Mouse (Mus musculus) heart, postnatal 14 days (tissue): ENCODE data around the gene Cog6. TPM values are rescaled to one million over a fixed set of nuclear protein-coding genes. Genes with fewer than 3 reads are reported as not detected.

Source experiments
- DNase-seq, 2 experiments: peaks; one replicate each; pipeline ENCODE4 v3.0.0; 2021 to 2022
- intact Hi-C: fragments of 180-260 bp; cut with DNase I; formaldehyde crosslinking; loops from one replicate; pipeline ENCODE4 v1.15.1; 2025
- long read RNA-seq, 2 experiments: library from polyadenylated mRNA; stranded (forward); transcript quantifications; one replicate each; pipeline ENCODE4 v2.0.0; 2021
- total RNA-seq, 2 experiments: library from RNA; stranded (reverse); gene quantifications; 2 replicates each; pipeline ENCODE4 v1.2.3; 2021

The Cog6 gene
- total RNA-seq = 10 to 100 TPM; 49.3 to 54.7 TPM
- long read RNA-seq, experiment 1, transcript Cog6-201 (19 exons, 3,182 nt) = major isoform, 129 of 142 reads
- long read RNA-seq, experiment 1, partial matches to known transcripts = 2 of 142 reads
- long read RNA-seq, experiment 1, other reads (novel, unspliced or antisense) = 11 of 142 reads
- long read RNA-seq, experiment 2, transcript Cog6-201 (19 exons, 3,182 nt) = major isoform, 100 of 105 reads
- long read RNA-seq, experiment 2, partial matches to known transcripts = 2 of 105 reads
- long read RNA-seq, experiment 2, other reads (novel, unspliced or antisense) = 3 of 105 reads

GRCm38 (mm10) chr3:53016436-53017340, at the start of gene Cog6:
Gene Cog6, minus strand, starts transcription at chr3:53017237.
- DNase-seq = peak; percentile 82 to 86

GRCm38 (mm10) chr3:53066095-53066372, 49.0 kb upstream of the Cog6 start:
- intact Hi-C loops = loop anchor here (1.0 kb wide), 1 partner anchor 17 kb away; no protein-coding TSS in a partner anchor
- DNase-seq = no peak

More at GRCm38 (mm10) chr3:53016436-53017340, at the start of gene Cog6:
- intact Hi-C loops = no loop called here

- DNase-seq = no peak
- intact Hi-C loops = loop anchor here (1.0 kb wide), 1 partner anchor 18 kb away; no protein-coding TSS in a partner anchor
These were observed 48.4 kb upstream of the Cog6 start for GRCm38 (mm10) chr3:53065267-53066094.

DNA sequence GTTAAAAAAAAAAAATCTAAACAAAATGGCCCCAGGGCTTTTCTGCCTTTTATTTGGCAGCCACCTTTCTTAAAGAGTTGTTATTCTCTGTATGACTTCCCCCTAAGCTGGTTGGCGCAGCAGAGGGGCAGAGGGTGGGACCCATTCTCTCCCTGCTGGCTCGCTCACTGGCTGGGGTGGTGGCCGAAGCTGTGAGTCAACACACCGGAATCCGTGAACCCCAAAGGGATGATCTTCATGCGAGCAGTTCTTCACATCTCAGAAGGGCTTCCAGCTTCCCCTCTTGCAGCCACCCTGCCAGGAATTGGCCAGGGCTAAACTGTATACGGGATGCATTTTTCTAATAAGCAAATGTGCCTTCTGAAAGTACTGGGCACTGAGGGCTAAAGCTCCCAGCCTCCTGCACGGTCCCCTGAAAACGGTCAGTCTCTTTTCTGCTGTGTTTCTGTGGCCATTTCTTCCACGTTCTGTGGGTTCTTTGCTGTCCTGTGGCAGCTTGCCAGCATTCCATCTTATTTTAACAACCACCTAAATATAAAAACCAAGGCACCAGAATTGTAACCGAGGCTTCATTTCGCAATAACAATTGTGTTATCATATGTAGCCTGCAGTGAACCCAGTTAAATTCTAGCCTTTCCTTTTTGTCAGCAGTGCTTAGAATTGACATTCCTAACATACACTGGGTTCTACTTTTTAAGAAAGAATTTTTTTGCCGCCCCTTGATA, 46.5 kb upstream of the Cog6 start:
- intact Hi-C loops = no loop called here
- DNase-seq = peak; percentile 39 to 47

- intact Hi-C loops = no loop called here
- no peak for DNase-seq
These were observed 42.9 kb upstream of the Cog6 start for GRCm38 (mm10) chr3:53059959-53060358.

- DNase-seq = no peak
- intact Hi-C loops = no loop called here
These were observed 39.4 kb upstream of the Cog6 start for GRCm38 (mm10) chr3:53056430-53056829.

GRCm38 (mm10) chr3:53052385-53052784, 35.3 kb upstream of the Cog6 start:
- intact Hi-C loops = no loop called here
- no peak for DNase-seq

- intact Hi-C loops = no loop called here
These were observed 29.3 kb upstream of the Cog6 start for GRCm38 (mm10) chr3:53046371-53046770.

GRCm38 (mm10) chr3:53045697-53046096, 28.7 kb upstream of the Cog6 start:
- no peak for DNase-seq
- intact Hi-C loops = no loop called here

More at GRCm38 (mm10) chr3:53046371-53046770, 29.3 kb upstream of the Cog6 start:
- DNase-seq = no peak

DNA sequence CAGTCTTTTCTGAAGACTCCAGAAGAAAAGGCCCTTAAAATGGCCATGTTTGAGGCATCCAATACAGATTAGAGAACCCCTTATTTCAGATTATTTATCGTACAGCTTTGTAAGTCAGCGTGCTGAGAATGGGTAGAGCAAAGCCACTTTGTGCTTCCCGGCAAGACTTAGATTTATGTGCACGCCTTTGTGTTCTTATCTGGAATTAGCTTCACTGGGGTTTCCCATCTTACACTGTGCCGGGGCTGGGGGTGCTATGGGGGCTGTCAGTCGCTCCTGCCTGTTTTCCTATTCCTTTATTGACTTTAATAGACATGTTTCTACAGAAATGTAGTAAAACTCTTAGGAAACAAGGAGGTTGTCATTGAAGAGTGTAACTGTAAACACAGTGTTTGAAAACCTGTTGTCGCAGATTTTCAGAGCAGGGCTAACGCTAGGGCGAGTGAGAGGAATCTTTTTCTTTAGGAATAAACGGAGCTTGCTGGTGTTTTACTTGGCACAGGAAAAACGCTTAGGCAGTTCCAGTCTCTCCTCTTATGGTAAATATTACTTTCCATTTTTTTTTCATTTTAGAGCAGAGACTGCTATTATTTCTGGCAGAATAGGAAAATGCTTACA, 27.8 kb upstream of the Cog6 start:
- intact Hi-C loops = loop anchor here (5.0 kb wide), 3 partner anchors 38 to 123 kb away; no protein-coding TSS in a partner anchor
- no peak for DNase-seq

GRCm38 (mm10) chr3:53044238-53044637, 27.2 kb upstream of the Cog6 start:
- DNase-seq = peak; percentile 42 to 45
- intact Hi-C loops = loop anchor here (5.0 kb wide), 3 partner anchors 38 to 123 kb away; no protein-coding TSS in a partner anchor

- intact Hi-C loops = loop anchor here (5.0 kb wide), 3 partner anchors 39 to 124 kb away; no protein-coding TSS in a partner anchor
These were observed 26.3 kb upstream of the Cog6 start for GRCm38 (mm10) chr3:53043206-53043780.

GRCm38 (mm10) chr3:53042240-53042567, 25.2 kb upstream of the Cog6 start:
- intact Hi-C loops = loop anchor here (5.0 kb wide), 3 partner anchors 40 to 125 kb away; no protein-coding TSS in a partner anchor
- DNase-seq = peak in 1 of 2 experiments; percentile 29

More at GRCm38 (mm10) chr3:53043206-53043780, 26.3 kb upstream of the Cog6 start:
- no peak for DNase-seq

- peak; percentile 80 to 87 for DNase-seq
- intact Hi-C loops = loop anchor here (5.0 kb wide), 3 partner anchors 41 to 126 kb away; no protein-coding TSS in a partner anchor
These were observed 24.6 kb upstream of the Cog6 start, which contains the start of gene Lhfp for GRCm38 (mm10) chr3:53041411-53042239. Gene Lhfp, plus strand, starts transcription at chr3:53041528.

GRCm38 (mm10) chr3:53040593-53041410, 23.8 kb upstream of the Cog6 start:
- peak in 1 of 2 experiments; percentile 32 for DNase-seq
- intact Hi-C loops = loop anchor here (5.0 kb wide), 3 partner anchors 41 to 126 kb away; no protein-coding TSS in a partner anchor

GRCm38 (mm10) chr3:53039746-53040145, 22.7 kb upstream of the Cog6 start:
- intact Hi-C loops = loop anchor here (5.0 to 10.0 kb wide), 4 partner anchors 43 to 128 kb away; no protein-coding TSS in a partner anchor
- no peak for DNase-seq

- intact Hi-C loops = loop anchor here (10.0 kb wide), 1 partner anchor 106 kb away; no protein-coding TSS in a partner anchor
- no peak for DNase-seq
These were observed 21.9 kb upstream of the Cog6 start for GRCm38 (mm10) chr3:53038913-53039312.
